Mouse (Mus musculus) CH12.LX (cell line): ENCODE measurements around the gene Clp1. TPM values are rescaled to one million over a fixed set of nuclear protein-coding genes. Genes with fewer than 3 reads are reported as not detected.

Experiments
- DNase-seq: peaks from one replicate; pipeline ENCODE4 v3.0.0-alpha.2; 2013; ENCODE audit errors: extremely low read depth
- H3K27ac ChIP-seq: 2 replicates; pipeline ENCODE4 v1.5.1; 2012; ENCODE audit warnings: low read depth, mild to moderate bottlenecking, control low read depth, moderate library complexity; ENCODE audit not compliant: insufficient read depth
- H3K27me3 ChIP-seq: replicated peaks from 2 replicates; pipeline ENCODE3; 2012; ENCODE audit warnings: inconsistent platforms
- H3K36me3 ChIP-seq, 2 experiments: replicated peaks in 1 of 2; 2 replicates each; pipeline versions ENCODE3 to v1.6.1; 2012; ENCODE audit warnings: inconsistent platforms in 1 of 2, low read length in 1 of 2, mild to moderate bottlenecking in 1 of 2, mixed read lengths in 1 of 2, moderate library complexity in 1 of 2; ENCODE audit not compliant: control insufficient read depth in 1 of 2, insufficient read depth in 1 of 2
- H3K4me1 ChIP-seq, 2 experiments: 2 replicates each; pipeline ENCODE4 v1.6.1; 2012; ENCODE audit warnings: inconsistent platforms in 1 of 2, moderate library complexity in 1 of 2; ENCODE audit not compliant: insufficient read depth in 2 of 2, control insufficient read depth in 1 of 2
- H3K4me2 ChIP-seq: 2 replicates; pipeline ENCODE4 v1.6.1; 2012; ENCODE audit warnings: low read depth, mild to moderate bottlenecking, control low read depth; ENCODE audit not compliant: poor library complexity, insufficient read depth, severe bottlenecking
- H3K4me3 ChIP-seq, 3 experiments: fragments of 150-350 bp in 1 of 3; sonication (generic) in 1 of 3; replicated peaks in 1 of 3; 2 replicates each; pipeline versions ENCODE3 to v1.5.1; 2011 to 2012; ENCODE audit warnings: low read depth in 2 of 3, low read length in 2 of 3, mild to moderate bottlenecking in 2 of 3, moderate library complexity in 2 of 3, control low read depth in 1 of 3, improper control_type of control experiment in 1 of 3, inconsistent platforms in 1 of 3, mixed read lengths in 1 of 3; ENCODE audit not compliant: poor library complexity in 1 of 3
- H3K79me2 ChIP-seq: replicated peaks from 2 replicates; pipeline ENCODE4 v1.6.1; 2012; ENCODE audit warnings: mild to moderate bottlenecking, moderate library complexity; ENCODE audit not compliant: control insufficient read depth, poor library complexity, insufficient read depth, severe bottlenecking; ENCODE audit errors: extremely low read depth
- H3K9ac ChIP-seq: 2 replicates; pipeline ENCODE4 v1.6.1; 2012; ENCODE audit warnings: low read depth, mild to moderate bottlenecking, control low read depth, moderate library complexity; ENCODE audit not compliant: insufficient read depth
- H3K9me3 ChIP-seq: replicated peaks from 2 replicates; pipeline ENCODE3; 2012; ENCODE audit warnings: low read length, inconsistent platforms, mixed read lengths
- BHLHE40 ChIP-seq: IDR thresholded peaks from 2 replicates; pipeline ENCODE4 v1.6.1; 2011; ENCODE audit warnings: mild to moderate bottlenecking, low read depth, low read length, improper control_type of control experiment
- CHD1 ChIP-seq: IDR thresholded peaks from 2 replicates; pipeline ENCODE4 v1.6.1; 2012; ENCODE audit warnings: low read depth, low read length, improper control_type of control experiment, inconsistent platforms
- ELF1 ChIP-seq: IDR thresholded peaks from 2 replicates; pipeline ENCODE4 v1.6.1; 2014; ENCODE audit warnings: low read depth, mild to moderate bottlenecking, inconsistent platforms, low read length, improper control_type of control experiment
- ETS1 ChIP-seq: conservative IDR thresholded peaks from 2 replicates; pipeline ENCODE4 v1.6.1; 2012; ENCODE audit warnings: low read depth, mild to moderate bottlenecking, inconsistent platforms, low read length, improper control_type of control experiment, moderate library complexity
- GABPA ChIP-seq: IDR thresholded peaks from 2 replicates; pipeline ENCODE4 v1.6.1; 2012; ENCODE audit warnings: low read depth, low read length, improper control_type of control experiment, inconsistent platforms; ENCODE audit not compliant: insufficient replicate concordance
- HCFC1 ChIP-seq: IDR thresholded peaks from 2 replicates; pipeline ENCODE4 v1.6.1; 2012; ENCODE audit warnings: low read depth, mild to moderate bottlenecking, inconsistent platforms, low read length, improper control_type of control experiment
- IRF4 ChIP-seq: IDR thresholded peaks from 2 replicates; pipeline ENCODE4 v1.6.1; 2014; ENCODE audit warnings: low read depth, mild to moderate bottlenecking, inconsistent platforms, low read length, improper control_type of control experiment
- JUND ChIP-seq: conservative IDR thresholded peaks from 2 replicates; pipeline ENCODE4 v1.6.1; 2011; ENCODE audit warnings: low read depth, low read length, improper control_type of control experiment
- MAFK ChIP-seq: IDR thresholded peaks from 2 replicates; pipeline ENCODE4 v1.6.1; 2011; ENCODE audit warnings: low read length, improper control_type of control experiment; ENCODE audit not compliant: insufficient replicate concordance
- MAZ ChIP-seq: IDR thresholded peaks from 2 replicates; pipeline ENCODE4 v1.6.1; 2012; ENCODE audit warnings: low read depth, mild to moderate bottlenecking, inconsistent platforms, low read length, improper control_type of control experiment, moderate library complexity
- MXI1 ChIP-seq: IDR thresholded peaks from 2 replicates; pipeline ENCODE4 v1.6.1; 2011; ENCODE audit warnings: mild to moderate bottlenecking, low read depth, low read length, improper control_type of control experiment
- MYC ChIP-seq: IDR thresholded peaks from 2 replicates; pipeline ENCODE4 v1.6.1; 2011; ENCODE audit warnings: low read depth, mild to moderate bottlenecking, improper control_type of control experiment, low read length
- PAX5 ChIP-seq: IDR thresholded peaks from 2 replicates; pipeline ENCODE4 v1.6.1; 2012; ENCODE audit warnings: low read length, inconsistent platforms, mixed read lengths
- POLR2A ChIP-seq: IDR thresholded peaks from 2 replicates; pipeline ENCODE4 v1.6.1; 2011; ENCODE audit warnings: low read depth, mild to moderate bottlenecking, improper control_type of control experiment, low read length
- POLR2AphosphoS2 ChIP-seq: IDR thresholded peaks from 2 replicates; pipeline ENCODE4 v1.6.1; 2011; ENCODE audit warnings: low read depth, low read length, improper control_type of control experiment
- TBP ChIP-seq: conservative IDR thresholded peaks from 2 replicates; pipeline ENCODE4 v1.6.1; 2011; ENCODE audit warnings: low read depth, low read length, improper control_type of control experiment
- TCF12 ChIP-seq: IDR thresholded peaks from 2 replicates; pipeline ENCODE4 v1.6.1; 2014; ENCODE audit warnings: low read depth, mild to moderate bottlenecking, inconsistent platforms, low read length, improper control_type of control experiment
- UBTF ChIP-seq: IDR thresholded peaks from 2 replicates; pipeline ENCODE4 v1.6.1; 2012; ENCODE audit warnings: low read depth, mild to moderate bottlenecking, inconsistent platforms, low read length, improper control_type of control experiment, moderate library complexity
- USF1 ChIP-seq: IDR thresholded peaks from 2 replicates; pipeline ENCODE4 v1.6.1; 2014; ENCODE audit warnings: low read depth, mild to moderate bottlenecking, inconsistent platforms, low read length, improper control_type of control experiment
- ZC3H11A ChIP-seq: IDR thresholded peaks from 2 replicates; pipeline ENCODE4 v1.6.1; 2012; ENCODE audit warnings: low read depth, mild to moderate bottlenecking, inconsistent platforms, low read length, improper control_type of control experiment
- ZKSCAN1 ChIP-seq: IDR thresholded peaks from 2 replicates; pipeline ENCODE4 v1.6.1; 2012; ENCODE audit warnings: low read depth, inconsistent platforms, low read length, improper control_type of control experiment, borderline replicate concordance
- ZMIZ1 ChIP-seq: IDR thresholded peaks from 2 replicates; pipeline ENCODE4 v1.6.1; 2012; ENCODE audit warnings: low read depth, mild to moderate bottlenecking, inconsistent platforms, low read length, improper control_type of control experiment
- ZNF384 ChIP-seq: IDR thresholded peaks from 2 replicates; pipeline ENCODE4 v1.6.1; 2012; ENCODE audit warnings: low read depth, low read length, improper control_type of control experiment, inconsistent platforms
- dilution Hi-C: fragments of 300-500 bp; cut with MboI; formaldehyde crosslinking; loops from 2 replicates; pipeline ENCODE4 v1.14.3; 2020; ENCODE audit warnings: low sequenced_read_pairs; ENCODE audit not compliant: extremely low pct_unique_long_range_greater_than_20kb, extremely low pct_ligation_motif_present
- in situ Hi-C: fragments of 300-500 bp; cut with MboI; formaldehyde crosslinking; loops from 3 replicates; pipeline ENCODE4 v1.14.3; 2019; ENCODE audit warnings: low sequenced_read_pairs, low pct_ligation_motif_present, low pct_unique_long_range_greater_than_20kb, mixed read lengths
- polyA plus RNA-seq: library from polyadenylated mRNA; unstranded; fragments of >175 nt; gene quantifications from 2 replicates; pipeline ENCODE4 v1.2.1, GENCODE M21; 2012; ENCODE audit warnings: low read depth; ENCODE audit not compliant: insufficient read length
- total RNA-seq, 2 experiments: library from RNA; depleted of rRNA; stranded (reverse); fragments of 300-350 nt in 1 of 2; fragments of >200 nt in 1 of 2; gene quantifications; 2 replicates each; pipeline ENCODE4 v1.2.3; 2012 to 2014

Gene Clp1
- total and polyA plus RNA-seq, 3 experiments, result 32.0 to 65.2 (median 46.5) TPM

DNA sequence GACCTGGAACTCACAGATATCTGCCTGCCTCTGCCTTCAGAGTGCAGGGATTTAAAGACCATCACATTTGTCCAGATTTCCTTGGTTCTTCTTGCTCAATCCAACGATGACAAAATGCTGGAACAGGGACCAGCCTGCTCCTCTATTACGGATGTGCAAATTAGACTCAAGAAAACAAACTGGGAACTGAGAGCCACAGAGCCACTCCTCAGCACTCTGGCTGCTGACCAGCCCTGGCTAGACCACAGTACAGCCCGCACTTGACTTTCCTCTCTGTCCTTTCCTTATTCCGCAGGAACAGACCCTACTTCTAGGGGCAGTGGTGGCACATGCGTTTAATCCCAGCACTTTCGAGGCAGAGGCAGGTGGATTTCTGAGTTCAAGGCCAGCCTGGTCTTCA, 43.4 kb upstream of the Clp1 start:
- Histone ChIP-seq H3K27ac (no peak overlapping the region), H3K27me3 (peaks cover 55% of the 10 kb centered on the region), H3K79me2 (no peaks in the 10 kb centered on the region)
- TF ChIP-seq ZC3H11A, result no peak
- no peak for TF ChIP-seq CHD1
- TF ChIP-seq HCFC1, result no peak
- TF ChIP-seq USF1, result no peak
- TF ChIP-seq MAZ, result no peak
- TF ChIP-seq IRF4, result no peak
- no peak for TF ChIP-seq ETS1
- no peak for TF ChIP-seq POLR2A
- no peak for TF ChIP-seq MXI1
- TF ChIP-seq MYC, result no peak
- TF ChIP-seq, all 38 proteins: peak for 0
- no peak for DNase-seq
- no peaks in the 10 kb centered on the region for H3K9me3 ChIP-seq
- dilution Hi-C loops, result no loop called here
- no peaks in the 10 kb centered on the region for H3K36me3 ChIP-seq
- in situ Hi-C loops, result no loop called here
- H3K9ac ChIP-seq, result no peak overlapping the region
- H3K4me2 ChIP-seq, result no peak overlapping the region
- H3K4me3 ChIP-seq, result no peak overlapping the region
- H3K4me1 ChIP-seq, result no peaks in the 10 kb centered on the region

DNA sequence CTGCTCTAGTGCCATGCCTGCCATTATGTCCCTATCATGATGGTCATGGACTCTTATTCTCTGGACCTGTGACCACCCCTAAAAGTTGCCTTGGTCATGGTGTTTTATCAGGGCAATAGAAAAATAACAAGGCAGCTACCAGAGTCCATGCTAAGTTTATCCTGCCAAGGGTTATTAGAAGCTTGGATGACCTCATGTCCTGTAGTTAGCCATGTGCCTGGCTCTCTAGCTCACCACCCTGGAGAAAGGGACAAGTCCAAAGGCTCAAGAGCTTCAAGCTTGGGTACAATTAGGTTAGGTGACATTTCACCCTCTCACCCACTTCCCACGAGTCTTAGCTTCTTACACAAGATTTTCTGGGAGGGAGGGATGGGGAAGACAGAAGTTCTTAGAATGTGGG, 35.7 kb upstream of the Clp1 start:
- H3K4me3 ChIP-seq, result no peak overlapping the region
- in situ Hi-C loops (no loop called here), dilution Hi-C loops (no loop called here)
- no peak overlapping the region for H3K4me2 ChIP-seq
- no peaks in the 10 kb centered on the region for H3K79me2 ChIP-seq
- H3K27ac ChIP-seq, result no peak overlapping the region
- no peaks in the 10 kb centered on the region for H3K9me3 ChIP-seq
- TF ChIP-seq TBP (no peak), JUND (no peak), PAX5 (no peak), MYC (no peak), GABPA (no peak), ZNF384 (no peak), TCF12 (no peak), USF1 (no peak), ETS1 (no peak), HCFC1 (no peak), IRF4 (no peak), MAFK (no peak), POLR2AphosphoS2 (no peak), CHD1 (no peak), UBTF (no peak), ZC3H11A (no peak), ZKSCAN1 (no peak), ZMIZ1 (no peak), BHLHE40 (no peak), ELF1 (no peak)
- H3K9ac ChIP-seq, result no peak overlapping the region
- no peak for DNase-seq
- no peaks in the 10 kb centered on the region for H3K36me3 ChIP-seq
- H3K27me3 ChIP-seq, result peaks cover 7% of the 10 kb centered on the region
- 0 out of 4 replicates have a peak, but pooled peaks cover 0 to 5% of the 10 kb centered on the region in 2 experiments for H3K4me1 ChIP-seq
